Mouse (Mus musculus): ENCODE results near the gene Phospho1. TPM values are rescaled to one million over a fixed set of nuclear protein-coding genes. Genes with fewer than 3 reads are reported as not detected.
"Not testable (repeated sequence)": the region's sequence is repeated elsewhere in the genome, so short reads cannot be mapped to it uniquely, and the experiment has no call there.

The Phospho1 gene
- polyA plus RNA-seq, 1 experiment from 2014 or later, result not detected

GRCm38 (mm10) chr11:95869918-95870470 lies 45.7 kb downstream of the Phospho1 start:
- Histone ChIP-seq H3K27ac (ENCODE audit: low read length) (no peak overlapping the region), H3K4me1 (ENCODE audit: control insufficient read depth, insufficient read depth, low read length) (no peaks in the 10 kb centered on the region), H3K36me3 (ENCODE audit: control insufficient read depth, insufficient read depth, low read length) (no peaks in the 10 kb centered on the region), H3K27me3 (ENCODE audit: control insufficient read depth, insufficient read depth, low read length) (no peaks in the 10 kb centered on the region), H3K9me3 (ENCODE audit: control insufficient read depth, low read depth, low read length) (no peaks in the 10 kb centered on the region), H3K4me2 (replicated peaks; ENCODE audit: low read depth, low read length) (no peak overlapping the region), H3K9ac (replicated peaks; ENCODE audit: low read depth, low read length) (no peak overlapping the region), H3K4me3 (ENCODE audit: low read depth, low read length) (no peak overlapping the region)
- 66% methylated on average over 6 of the region's 6 CpGs for whole genome bisulfite sequencing
- ATAC-seq (ENCODE audit: insufficient number of reproducible peaks, insufficient read depth, low FRiP score, low read depth), result no peak

- Histone ChIP-seq H3K4me3 (ENCODE audit: low read depth, low read length) (no peak overlapping the region), H3K4me1 (ENCODE audit: control insufficient read depth, insufficient read depth, low read length) (no peaks in the 10 kb centered on the region), H3K27me3 (ENCODE audit: control insufficient read depth, insufficient read depth, low read length) (no peaks in the 10 kb centered on the region), H3K4me2 (replicated peaks; ENCODE audit: low read depth, low read length) (no peak overlapping the region), H3K9me3 (ENCODE audit: control insufficient read depth, low read depth, low read length) (no peaks in the 10 kb centered on the region), H3K36me3 (ENCODE audit: control insufficient read depth, insufficient read depth, low read length) (no peaks in the 10 kb centered on the region), H3K27ac (ENCODE audit: low read length) (no peak overlapping the region), H3K9ac (replicated peaks; ENCODE audit: low read depth, low read length) (no peak overlapping the region)
- no peak for ATAC-seq (ENCODE audit: insufficient number of reproducible peaks, insufficient read depth, low FRiP score, low read depth)
- WGBS, result 32% methylated on average over 9 of the region's 9 CpGs
Observed at GRCm38 (mm10) chr11:95875804-95876203, 51.5 kb downstream of the Phospho1 start.

- Histone ChIP-seq H3K27me3 (ENCODE audit: control insufficient read depth, insufficient read depth, low read length) (no peaks in the 10 kb centered on the region), H3K4me2 (replicated peaks; ENCODE audit: low read depth, low read length) (no peak overlapping the region), H3K4me3 (ENCODE audit: low read depth, low read length) (no peak overlapping the region), H3K9me3 (ENCODE audit: control insufficient read depth, low read depth, low read length) (no peaks in the 10 kb centered on the region), H3K36me3 (ENCODE audit: control insufficient read depth, insufficient read depth, low read length) (no peaks in the 10 kb centered on the region), H3K9ac (replicated peaks; ENCODE audit: low read depth, low read length) (no peak overlapping the region), H3K4me1 (ENCODE audit: control insufficient read depth, insufficient read depth, low read length) (no peaks in the 10 kb centered on the region), H3K27ac (ENCODE audit: low read length) (no peak overlapping the region)
- WGBS, result 19% methylated on average over 7 of the region's 7 CpGs
- ATAC-seq (ENCODE audit: insufficient number of reproducible peaks, insufficient read depth, low FRiP score, low read depth), result no peak
Observed at GRCm38 (mm10) chr11:95876296-95876695, 52.0 kb downstream of the Phospho1 start.

- H3K4me2 ChIP-seq (replicated peaks; ENCODE audit: low read depth, low read length); ATAC-seq (ENCODE audit: insufficient number of reproducible peaks, insufficient read depth, low FRiP score, low read depth); H3K9me3 ChIP-seq (ENCODE audit: control insufficient read depth, low read depth, low read length); H3K4me1 ChIP-seq (ENCODE audit: control insufficient read depth, insufficient read depth, low read length); H3K27ac ChIP-seq (ENCODE audit: low read length); H3K9ac ChIP-seq (replicated peaks; ENCODE audit: low read depth, low read length); H3K4me3 ChIP-seq (ENCODE audit: low read depth, low read length); H3K27me3 ChIP-seq (ENCODE audit: control insufficient read depth, insufficient read depth, low read length); H3K36me3 ChIP-seq (ENCODE audit: control insufficient read depth, insufficient read depth, low read length): not testable (repeated sequence)
- WGBS, result 59% methylated on average over 2 of the region's 2 CpGs
Observed at GRCm38 (mm10) chr11:95879861-95880260, 55.6 kb downstream of the Phospho1 start.

Other genes with a start within 250 kb of the Phospho1 start
- gene Ngfr, start 236.8 kb upstream of the Phospho1 start, polyA plus RNA-seq (2014; fragmentation: Nextera tagmentation; extraction: Ambion mirVana), result 8.5 and 9.3 TPM in 2 replicates
- gene Phb, start 157.5 kb upstream of the Phospho1 start, polyA plus RNA-seq (2014; fragmentation: Nextera tagmentation; extraction: Ambion mirVana), result 224 and 239 TPM in 2 replicates
- 11.7 and 13.9 TPM in 2 replicates for gene Zfp652, start 111.8 kb upstream of the Phospho1 start, polyA plus RNA-seq (2014; fragmentation: Nextera tagmentation; extraction: Ambion mirVana)
- 2.3 and 2.5 TPM in 2 replicates for gene B130006D01Rik, start 100.9 kb upstream of the Phospho1 start, polyA plus RNA-seq (2014; fragmentation: Nextera tagmentation; extraction: Ambion mirVana)
- gene Gngt2, start 12.7 kb downstream of the Phospho1 start, polyA plus RNA-seq (2014; fragmentation: Nextera tagmentation; extraction: Ambion mirVana), result 13.7 and 15.1 TPM in 2 replicates
- 2.9 and 3.7 TPM in 2 replicates for gene Abi3, start 18.0 kb downstream of the Phospho1 start, polyA plus RNA-seq (2014; fragmentation: Nextera tagmentation; extraction: Ambion mirVana)
- gene B4galnt2, start 90.4 kb downstream of the Phospho1 start, polyA plus RNA-seq (2014; fragmentation: Nextera tagmentation; extraction: Ambion mirVana), result 3.2 and 3.8 TPM in 2 replicates
- 24.9 and 28.5 TPM in 2 replicates for gene Igf2bp1, start 181.4 kb downstream of the Phospho1 start, polyA plus RNA-seq (2014; fragmentation: Nextera tagmentation; extraction: Ambion mirVana)
- 1.1 TPM in 1 of 2 replicates, not detected in the other for gene Gip, start 200.0 kb downstream of the Phospho1 start, polyA plus RNA-seq (2014; fragmentation: Nextera tagmentation; extraction: Ambion mirVana)
- 34.6 and 35.5 TPM in 2 replicates for gene Snf8, start 210.4 kb downstream of the Phospho1 start, polyA plus RNA-seq (2014; fragmentation: Nextera tagmentation; extraction: Ambion mirVana)
- 33.3 and 35.6 TPM in 2 replicates for gene Ube2z, start 240.9 kb downstream of the Phospho1 start, polyA plus RNA-seq (2014; fragmentation: Nextera tagmentation; extraction: Ambion mirVana)